Mouse (Mus musculus): ENCODE data around the gene Pglyrp1. TPM values are rescaled to one million over a fixed set of nuclear protein-coding genes. Genes with fewer than 3 reads are reported as not detected.

Pglyrp1 gene
- total and polyA plus RNA-seq, 3 experiments = 0.51 to 3.8 TPM; not detected in 1

- 0 out of 4 replicates have a peak, but pooled peaks cover 0 to 2% of the 10 kb centered on the region in 2 experiments for H3K4me1 ChIP-seq (ENCODE audit: control insufficient read depth in 1 of 2, insufficient read depth in 2 of 2)
- H3K9me3 ChIP-seq (replicated peaks; ENCODE audit: low read length) = no peaks in the 10 kb centered on the region
- dilution Hi-C loops (cut with MboI; ENCODE audit: extremely low pct_ligation_motif_present, extremely low pct_unique_long_range_greater_than_20kb, low sequenced_read_pairs) = no loop called here
- H3K4me2 ChIP-seq (ENCODE audit: insufficient read depth, low read depth, poor library complexity, severe bottlenecking) = no peak overlapping the region
- no peak overlapping the region for H3K4me3 ChIP-seq (replicated peaks in 1 of 3; ENCODE audit: low read depth in 2 of 3, low read length in 2 of 3, poor library complexity in 1 of 3)
- H3K36me3 ChIP-seq (replicated peaks in 1 of 2; ENCODE audit: control insufficient read depth in 1 of 2, insufficient read depth in 1 of 2, low read length in 1 of 2) = no peaks in the 10 kb centered on the region
- H3K27me3 ChIP-seq (replicated peaks) = peaks cover 75% of the 10 kb centered on the region
- H3K9ac ChIP-seq (ENCODE audit: insufficient read depth, low read depth) = no peak overlapping the region
- TF ChIP-seq SIN3A (IDR thresholded peaks at IDR 0.05; ENCODE audit: low read length) (no peak), CTCF (conservative IDR thresholded peaks at IDR 0.05 in 1 of 2, IDR thresholded peaks at IDR 0.05 in 1 of 2; ENCODE audit: low read depth in 2 of 2, low read length in 2 of 2) (0 out of 4 replicates have a peak, but pooled peaks of 1 of the 2 experiments have one; percentile 7), SMC3 (IDR thresholded peaks at IDR 0.05; ENCODE audit: low read depth, low read length) (no peak), IRF4 (IDR thresholded peaks at IDR 0.05; ENCODE audit: low read depth, low read length) (no peak), EP300 (IDR thresholded peaks at IDR 0.05; ENCODE audit: low read length) (no peak)
- no peak overlapping the region for H3K27ac ChIP-seq (ENCODE audit: insufficient read depth, low read depth)
- in situ Hi-C loops (cut with MboI; ENCODE audit: low pct_ligation_motif_present, low pct_unique_long_range_greater_than_20kb, low sequenced_read_pairs) = no loop called here
- no peaks in the 10 kb centered on the region for H3K79me2 ChIP-seq (replicated peaks; ENCODE audit: control insufficient read depth, extremely low read depth, insufficient read depth, poor library complexity, severe bottlenecking)
- no peak for DNase-seq (ENCODE audit: extremely low read depth)
Observed at GRCm38 (mm10) chr7:18844811-18845210, 26.3 kb upstream of the Pglyrp1 start.

GRCm38 (mm10) chr7:18848395-18848794 is 22.7 kb upstream of the Pglyrp1 start:
- Histone ChIP-seq H3K4me2 (ENCODE audit: insufficient read depth, low read depth, poor library complexity, severe bottlenecking) (no peak overlapping the region), H3K27ac (ENCODE audit: insufficient read depth, low read depth) (no peak overlapping the region), H3K4me1 (ENCODE audit: control insufficient read depth in 1 of 2, insufficient read depth in 2 of 2) (0 out of 4 replicates have a peak, but pooled peaks cover 0 to 2% of the 10 kb centered on the region in 2 experiments), H3K9me3 (replicated peaks; ENCODE audit: low read length) (no peaks in the 10 kb centered on the region), H3K36me3 (replicated peaks in 1 of 2; ENCODE audit: control insufficient read depth in 1 of 2, insufficient read depth in 1 of 2, low read length in 1 of 2) (no peaks in the 10 kb centered on the region), H3K4me3 (replicated peaks in 1 of 3; ENCODE audit: low read depth in 2 of 3, low read length in 2 of 3, poor library complexity in 1 of 3) (no peak overlapping the region), H3K9ac (ENCODE audit: insufficient read depth, low read depth) (no peak overlapping the region), H3K27me3 (replicated peaks) (peaks cover 77% of the 10 kb centered on the region), H3K79me2 (replicated peaks; ENCODE audit: control insufficient read depth, extremely low read depth, insufficient read depth, poor library complexity, severe bottlenecking) (no peaks in the 10 kb centered on the region)
- in situ Hi-C loops (cut with MboI; ENCODE audit: low pct_ligation_motif_present, low pct_unique_long_range_greater_than_20kb, low sequenced_read_pairs) = no loop called here
- TF ChIP-seq IRF4 (IDR thresholded peaks at IDR 0.05; ENCODE audit: low read depth, low read length) (no peak), TBP (conservative IDR thresholded peaks at IDR 0.05; ENCODE audit: low read depth, low read length) (no peak), ZNF384 (IDR thresholded peaks at IDR 0.05; ENCODE audit: low read depth, low read length) (no peak), MAZ (IDR thresholded peaks at IDR 0.05; ENCODE audit: low read depth, low read length) (no peak), USF1 (IDR thresholded peaks at IDR 0.05; ENCODE audit: low read depth, low read length) (no peak), E2F4 (IDR thresholded peaks at IDR 0.05; ENCODE audit: insufficient replicate concordance, low read depth, low read length) (no peak), SMC3 (IDR thresholded peaks at IDR 0.05; ENCODE audit: low read depth, low read length) (no peak), MAX (IDR thresholded peaks at IDR 0.05; ENCODE audit: low read length) (no peak), MXI1 (IDR thresholded peaks at IDR 0.05; ENCODE audit: low read depth, low read length) (no peak)
- DNase-seq (ENCODE audit: extremely low read depth) = no peak
- dilution Hi-C loops (cut with MboI; ENCODE audit: extremely low pct_ligation_motif_present, extremely low pct_unique_long_range_greater_than_20kb, low sequenced_read_pairs) = no loop called here

- dilution Hi-C loops (cut with MboI; ENCODE audit: extremely low pct_ligation_motif_present, extremely low pct_unique_long_range_greater_than_20kb, low sequenced_read_pairs) (no loop called here), in situ Hi-C loops (cut with MboI; ENCODE audit: low pct_ligation_motif_present, low pct_unique_long_range_greater_than_20kb, low sequenced_read_pairs) (no loop called here)
- H3K36me3 ChIP-seq (replicated peaks in 1 of 2; ENCODE audit: control insufficient read depth in 1 of 2, insufficient read depth in 1 of 2, low read length in 1 of 2) = no peaks in the 10 kb centered on the region
- H3K79me2 ChIP-seq (replicated peaks; ENCODE audit: control insufficient read depth, extremely low read depth, insufficient read depth, poor library complexity, severe bottlenecking) = no peaks in the 10 kb centered on the region
- no peak overlapping the region for H3K4me3 ChIP-seq (replicated peaks in 1 of 3; ENCODE audit: low read depth in 2 of 3, low read length in 2 of 3, poor library complexity in 1 of 3)
- peaks cover 70% of the 10 kb centered on the region for H3K27me3 ChIP-seq (replicated peaks)
- H3K9ac ChIP-seq (ENCODE audit: insufficient read depth, low read depth) = no peak overlapping the region
- H3K9me3 ChIP-seq (replicated peaks; ENCODE audit: low read length) = peaks cover 7% of the 10 kb centered on the region
- H3K4me2 ChIP-seq (ENCODE audit: insufficient read depth, low read depth, poor library complexity, severe bottlenecking) = no peak overlapping the region
- DNase-seq (ENCODE audit: extremely low read depth) = no peak
- no peaks in the 10 kb centered on the region for H3K4me1 ChIP-seq (ENCODE audit: control insufficient read depth in 1 of 2, insufficient read depth in 2 of 2)
- no peak for TF ChIP-seq ETS1 (conservative IDR thresholded peaks at IDR 0.05; ENCODE audit: low read depth, low read length)
- TF ChIP-seq ZKSCAN1 (IDR thresholded peaks at IDR 0.05; ENCODE audit: borderline replicate concordance, low read depth, low read length) = no peak
- TF ChIP-seq USF1 (IDR thresholded peaks at IDR 0.05; ENCODE audit: low read depth, low read length) = no peak
- TF ChIP-seq IRF4 (IDR thresholded peaks at IDR 0.05; ENCODE audit: low read depth, low read length) = no peak
- no peak for TF ChIP-seq RCOR1 (conservative IDR thresholded peaks at IDR 0.05; ENCODE audit: low read depth, low read length)
- TF ChIP-seq RAD21 (IDR thresholded peaks at IDR 0.05; ENCODE audit: low read depth, low read length) = no peak
- TF ChIP-seq USF2 (conservative IDR thresholded peaks at IDR 0.05; ENCODE audit: low read depth, low read length) = no peak
- TF ChIP-seq ZC3H11A (IDR thresholded peaks at IDR 0.05; ENCODE audit: low read depth, low read length) = no peak
- no peak for TF ChIP-seq NELFE (IDR thresholded peaks at IDR 0.05; ENCODE audit: low read depth, low read length)
- TF ChIP-seq SMC3 (IDR thresholded peaks at IDR 0.05; ENCODE audit: low read depth, low read length) = no peak
- TF ChIP-seq MAX (IDR thresholded peaks at IDR 0.05; ENCODE audit: low read length) = no peak
- no peak for TF ChIP-seq TBP (conservative IDR thresholded peaks at IDR 0.05; ENCODE audit: low read depth, low read length)
- TF ChIP-seq CTCF (conservative IDR thresholded peaks at IDR 0.05 in 1 of 2, IDR thresholded peaks at IDR 0.05 in 1 of 2; ENCODE audit: low read depth in 2 of 2, low read length in 2 of 2) = no peak
- TF ChIP-seq MEF2A (IDR thresholded peaks at IDR 0.05; ENCODE audit: borderline replicate concordance, low read depth, low read length) = no peak
- no peak overlapping the region for H3K27ac ChIP-seq (ENCODE audit: insufficient read depth, low read depth)
Observed at GRCm38 (mm10) chr7:18858310-18858916, 12.7 kb upstream of the Pglyrp1 start.
